Mouse (Mus musculus) gastrocnemius, postnatal 4 days (tissue): Measurements from ENCODE around the gene Hdac2. TPM values are rescaled to one million over a fixed set of nuclear protein-coding genes. Genes with fewer than 3 reads are reported as not detected.

Experiments
- total RNA-seq, 2 experiments: library from RNA; stranded (reverse); gene quantifications; 2 replicates each; pipeline ENCODE4 v1.2.3; 2021

The Hdac2 gene
- total RNA-seq, 2 experiments from 2014 or later, result 108 to 112 TPM

Other genes with a start within 250 kb of the Hdac2 start
- 100 to 1,000 TPM; 274 to 289 TPM for gene Marcks, start 164.4 kb downstream of the Hdac2 start, total RNA-seq